Mouse (Mus musculus): ENCODE measurements around the gene Gm20517. TPM values are rescaled to one million over a fixed set of nuclear protein-coding genes. Genes with fewer than 3 reads are reported as not detected.

The Gm20517 gene
- total RNA-seq, 1 experiment = 5.4 TPM

DNA sequence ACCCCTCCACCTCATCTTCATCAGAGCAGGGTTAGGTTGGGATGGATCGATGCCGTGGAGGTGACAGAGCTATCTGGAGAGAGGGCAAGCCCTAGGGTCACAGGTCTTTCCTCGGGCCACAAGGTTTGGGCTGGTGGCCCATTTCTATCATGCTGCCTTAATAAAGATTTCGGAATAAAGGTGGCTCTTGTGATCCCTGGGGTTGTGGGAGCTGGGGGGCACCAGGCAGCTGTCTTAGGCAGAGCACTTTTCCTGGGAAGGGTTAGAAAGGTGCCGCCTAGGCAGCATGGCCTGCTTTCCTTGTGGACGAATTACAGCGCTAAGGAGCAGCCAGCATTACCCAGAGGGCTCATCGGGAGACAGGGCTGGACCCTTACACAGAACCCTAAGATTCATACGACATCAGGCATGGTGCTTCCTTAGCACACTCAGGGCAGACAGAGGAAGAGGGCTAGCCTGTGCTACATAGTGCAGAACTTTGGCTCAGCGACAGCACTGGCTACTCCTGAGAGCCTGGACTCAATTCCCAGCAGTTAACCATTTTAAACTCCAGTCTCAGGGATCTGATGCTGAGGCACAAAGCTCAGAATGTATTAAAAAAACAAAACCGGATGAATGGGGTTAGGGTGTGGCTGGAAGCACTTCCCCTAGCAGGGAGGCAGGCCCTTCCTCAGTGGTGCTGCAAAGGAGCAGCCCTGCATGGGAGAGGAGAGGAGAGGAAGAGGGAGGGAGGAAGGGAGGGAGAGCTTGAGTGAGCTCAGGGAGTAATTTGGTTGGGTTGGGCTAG, 11.7 kb upstream of the Gm20517 start:
- H3K27ac ChIP-seq (ENCODE audit: insufficient read depth, low read depth, low read length, poor library complexity, severe bottlenecking) = peak overlapping the region; percentile 54; the same call in 1 of the 2 replicates
- TF ChIP-seq CHD2 (IDR thresholded peaks at IDR 0.05; ENCODE audit: low read depth, low read length) (no peak), ZC3H11A (IDR thresholded peaks at IDR 0.05; ENCODE audit: borderline replicate concordance, low read depth, low read length) (no peak), ZNF384 (IDR thresholded peaks at IDR 0.05; ENCODE audit: low read depth, low read length) (0 out of 2 replicates have a peak, but pooled peaks have one; percentile 28), MAFK (IDR thresholded peaks at IDR 0.05; ENCODE audit: insufficient read depth, low read depth, low read length) (no peak), HCFC1 (IDR thresholded peaks at IDR 0.05; ENCODE audit: borderline replicate concordance, insufficient read depth, low read length) (no peak)
- H3K9me3 ChIP-seq (ENCODE audit: control insufficient read depth, insufficient read depth, low read depth, low read length) = no peaks in the 10 kb centered on the region
- H3K9ac ChIP-seq (ENCODE audit: insufficient read depth, low read depth, low read length, poor library complexity, severe bottlenecking) = no peak overlapping the region; the same call in 1 of the 2 replicates
- H3K4me1 ChIP-seq (ENCODE audit: control insufficient read depth in 2 of 2, insufficient read depth in 2 of 2, low read length in 2 of 2, poor library complexity in 1 of 2) = peaks cover 18 to 19% of the 10 kb centered on the region in 2 experiments
- H3K36me3 ChIP-seq (ENCODE audit: control insufficient read depth, insufficient read depth, low read length, poor library complexity, severe bottlenecking) = peaks cover 49% of the 10 kb centered on the region
- in situ Hi-C loops (cut with MboI; ENCODE audit: low sequenced_read_pairs in 2 of 2, unreplicated experiment in 2 of 2) = no loop called here
- DNase-seq (ENCODE audit: low read depth, low spot score) = no peak
- H3K4me3 ChIP-seq (ENCODE audit: insufficient read depth in 1 of 2, low read depth in 1 of 2, low read length in 2 of 2, poor library complexity in 1 of 2, severe bottlenecking in 1 of 2) = no peak overlapping the region

DNA sequence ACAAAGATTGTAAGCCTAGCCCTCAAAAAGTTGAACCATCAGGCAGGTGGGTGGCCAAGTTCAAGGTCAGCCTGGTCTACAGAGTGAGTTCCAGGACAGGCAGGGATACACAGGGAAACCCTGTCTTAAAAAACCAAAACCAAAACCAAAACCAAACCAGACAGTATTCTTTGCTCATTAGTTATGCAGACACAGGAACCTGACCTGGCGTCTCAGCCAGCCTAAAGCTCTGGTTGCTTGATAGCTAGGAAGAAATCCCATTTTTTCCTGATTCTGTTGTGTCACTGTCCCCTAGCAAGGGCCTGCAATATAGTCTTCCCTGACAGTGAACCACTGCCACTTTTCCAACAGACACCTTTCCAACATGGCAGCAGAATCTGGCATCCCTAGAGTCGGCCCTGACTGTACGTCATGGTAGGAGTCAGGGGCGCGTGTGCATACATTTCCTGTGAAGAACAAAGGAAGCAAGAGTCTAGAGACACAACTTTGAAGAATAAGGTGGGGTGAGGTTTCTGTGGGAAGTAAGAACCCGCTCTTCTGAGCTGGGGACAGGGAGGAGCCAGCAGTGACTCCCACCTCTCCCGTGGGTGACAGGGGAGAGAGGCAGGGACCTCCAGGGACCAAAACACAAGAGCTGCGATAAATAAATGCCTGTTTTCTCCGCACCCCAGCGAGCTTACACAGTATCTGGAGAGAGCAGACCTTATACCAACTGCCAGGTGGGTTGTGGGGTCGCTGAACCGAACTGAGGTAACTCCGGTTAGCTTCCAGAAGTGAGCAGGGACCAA, 10.6 kb upstream of the Gm20517 start:
- in situ Hi-C loops (cut with MboI; ENCODE audit: low sequenced_read_pairs in 2 of 2, unreplicated experiment in 2 of 2) = no loop called here
- H3K4me3 ChIP-seq (ENCODE audit: insufficient read depth in 1 of 2, low read depth in 1 of 2, low read length in 2 of 2, poor library complexity in 1 of 2, severe bottlenecking in 1 of 2) = peak overlapping the region in 1 of 2 experiments; percentile 33; a peak in 2 of 4 replicates
- peaks cover 60% of the 10 kb centered on the region for H3K36me3 ChIP-seq (ENCODE audit: control insufficient read depth, insufficient read depth, low read length, poor library complexity, severe bottlenecking)
- no peaks in the 10 kb centered on the region for H3K9me3 ChIP-seq (ENCODE audit: control insufficient read depth, insufficient read depth, low read depth, low read length)
- peaks cover 18 to 19% of the 10 kb centered on the region in 2 experiments for H3K4me1 ChIP-seq (ENCODE audit: control insufficient read depth in 2 of 2, insufficient read depth in 2 of 2, low read length in 2 of 2, poor library complexity in 1 of 2)
- 0 out of 2 replicates have a peak overlapping the region, but pooled peaks have one; percentile 14 for H3K9ac ChIP-seq (ENCODE audit: insufficient read depth, low read depth, low read length, poor library complexity, severe bottlenecking)
- TF ChIP-seq MAFK (IDR thresholded peaks at IDR 0.05; ENCODE audit: insufficient read depth, low read depth, low read length) (no peak), CHD2 (IDR thresholded peaks at IDR 0.05; ENCODE audit: low read depth, low read length) (no peak), ZNF384 (IDR thresholded peaks at IDR 0.05; ENCODE audit: low read depth, low read length) (no peak), HCFC1 (IDR thresholded peaks at IDR 0.05; ENCODE audit: borderline replicate concordance, insufficient read depth, low read length) (no peak), ZC3H11A (IDR thresholded peaks at IDR 0.05; ENCODE audit: borderline replicate concordance, low read depth, low read length) (no peak)
- no peak for DNase-seq (ENCODE audit: low read depth, low spot score)
- H3K27ac ChIP-seq (ENCODE audit: insufficient read depth, low read depth, low read length, poor library complexity, severe bottlenecking) = peak overlapping the region; percentile 14; the same call in 1 of the 2 replicates

- Histone ChIP-seq H3K4me3 (ENCODE audit: insufficient read depth in 1 of 2, low read depth in 1 of 2, low read length in 2 of 2, poor library complexity in 1 of 2, severe bottlenecking in 1 of 2) (peak overlapping the region in 1 of 2 experiments; percentile 33; a peak in 2 of 4 replicates), H3K4me1 (ENCODE audit: control insufficient read depth in 2 of 2, insufficient read depth in 2 of 2, low read length in 2 of 2, poor library complexity in 1 of 2) (peaks cover 14 to 15% of the 10 kb centered on the region in 2 experiments), H3K9me3 (ENCODE audit: control insufficient read depth, insufficient read depth, low read depth, low read length) (no peaks in the 10 kb centered on the region), H3K9ac (ENCODE audit: insufficient read depth, low read depth, low read length, poor library complexity, severe bottlenecking) (peak overlapping the region; percentile 20; the same call in 1 of the 2 replicates), H3K27ac (ENCODE audit: insufficient read depth, low read depth, low read length, poor library complexity, severe bottlenecking) (peak overlapping the region; percentile 14; the same call in 1 of the 2 replicates), H3K36me3 (ENCODE audit: control insufficient read depth, insufficient read depth, low read length, poor library complexity, severe bottlenecking) (peaks cover 63% of the 10 kb centered on the region)
- no peak for DNase-seq (ENCODE audit: low read depth, low spot score)
- in situ Hi-C loops (cut with MboI; ENCODE audit: low sequenced_read_pairs in 2 of 2, unreplicated experiment in 2 of 2) = no loop called here
- TF ChIP-seq MAFK (IDR thresholded peaks at IDR 0.05; ENCODE audit: insufficient read depth, low read depth, low read length) = no peak
- TF ChIP-seq ZC3H11A (IDR thresholded peaks at IDR 0.05; ENCODE audit: borderline replicate concordance, low read depth, low read length) = no peak
- no peak for TF ChIP-seq ZNF384 (IDR thresholded peaks at IDR 0.05; ENCODE audit: low read depth, low read length)
- TF ChIP-seq HCFC1 (IDR thresholded peaks at IDR 0.05; ENCODE audit: borderline replicate concordance, insufficient read depth, low read length) = no peak
- TF ChIP-seq CHD2 (IDR thresholded peaks at IDR 0.05; ENCODE audit: low read depth, low read length) = no peak
Observed at GRCm38 (mm10) chr17:47601389-47601755, 10.0 kb upstream of the Gm20517 start.

DNA sequence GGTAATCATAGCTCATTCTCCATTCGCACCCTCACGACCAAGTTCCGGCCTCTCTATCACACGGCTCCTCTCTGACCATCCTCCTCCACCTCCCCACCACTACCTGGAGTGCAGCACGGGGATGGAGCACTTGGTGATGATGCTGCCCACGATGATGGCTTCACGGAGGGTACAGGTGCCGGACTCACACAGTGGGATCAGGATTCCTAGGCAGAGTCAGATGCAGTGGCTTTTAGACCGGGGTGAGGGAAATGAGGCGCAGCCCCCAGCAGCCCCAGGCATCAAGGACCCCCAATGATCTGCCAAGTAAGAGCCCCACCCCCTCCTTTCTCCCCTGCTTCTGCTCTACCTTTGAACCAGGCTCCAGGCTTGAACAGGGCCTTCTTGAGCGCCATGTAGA, 9.1 kb upstream of the Gm20517 start:
- DNase-seq (ENCODE audit: low read depth, low spot score) = no peak
- no peak for TF ChIP-seq ZC3H11A (IDR thresholded peaks at IDR 0.05; ENCODE audit: borderline replicate concordance, low read depth, low read length)
- TF ChIP-seq CHD2 (IDR thresholded peaks at IDR 0.05; ENCODE audit: low read depth, low read length) = no peak
- TF ChIP-seq HCFC1 (IDR thresholded peaks at IDR 0.05; ENCODE audit: borderline replicate concordance, insufficient read depth, low read length) = no peak
- no peak for TF ChIP-seq MAFK (IDR thresholded peaks at IDR 0.05; ENCODE audit: insufficient read depth, low read depth, low read length)
- no peak for TF ChIP-seq ZNF384 (IDR thresholded peaks at IDR 0.05; ENCODE audit: low read depth, low read length)
- in situ Hi-C loops (cut with MboI; ENCODE audit: low sequenced_read_pairs in 2 of 2, unreplicated experiment in 2 of 2) = no loop called here
- Histone ChIP-seq H3K27ac (ENCODE audit: insufficient read depth, low read depth, low read length, poor library complexity, severe bottlenecking) (no peak overlapping the region), H3K9me3 (ENCODE audit: control insufficient read depth, insufficient read depth, low read depth, low read length) (no peaks in the 10 kb centered on the region), H3K9ac (ENCODE audit: insufficient read depth, low read depth, low read length, poor library complexity, severe bottlenecking) (no peak overlapping the region), H3K4me1 (ENCODE audit: control insufficient read depth in 2 of 2, insufficient read depth in 2 of 2, low read length in 2 of 2, poor library complexity in 1 of 2) (peaks cover 9 to 15% of the 10 kb centered on the region in 2 experiments), H3K4me3 (ENCODE audit: insufficient read depth in 1 of 2, low read depth in 1 of 2, low read length in 2 of 2, poor library complexity in 1 of 2, severe bottlenecking in 1 of 2) (no peak overlapping the region), H3K36me3 (ENCODE audit: control insufficient read depth, insufficient read depth, low read length, poor library complexity, severe bottlenecking) (peaks cover 69% of the 10 kb centered on the region)
